Mouse (Mus musculus) megakaryocyte, embryonic 14.5 days (primary cell): ENCODE data around the gene Bach2.

ENCODE experiments used
- FLI1 ChIP-seq: IDR thresholded peaks from 2 replicates; pipeline ENCODE4 v1.6.1; 2012; ENCODE audit warnings: low read length, inconsistent platforms, mixed read lengths
- GATA1 ChIP-seq: IDR thresholded peaks from 3 replicates; pipeline ENCODE4 v1.6.1; 2012; ENCODE audit warnings: mixed read lengths, low read length, inconsistent platforms, borderline replicate concordance

GRCm38 (mm10) chr4:32424434-32424833, 185.8 kb downstream of the Bach2 start:
- no peak for TF ChIP-seq GATA1
- no peak for TF ChIP-seq FLI1
